Mouse (Mus musculus) A20 (cell line): ENCODE measurements around the gene Cdk5r2.
"Not testable (repeated sequence)": the region's sequence is repeated elsewhere in the genome, so short reads cannot be mapped to it uniquely, and the experiment has no call there.

Experiments
- DNase-seq: peaks from one replicate; pipeline ENCODE4 v3.0.0-alpha.2; 2011; ENCODE audit warnings: low read depth, low spot score

Cdk5r2 gene

GRCm38 (mm10) chr1:74854306-74855056 is at the start of gene Cdk5r2:
Gene Cdk5r2, plus strand, starts transcription at chr1:74854934.
- DNase-seq, result peak; percentile 84

- DNase-seq, result no peak
Measured at GRCm38 (mm10) chr1:74805340-74805835, 49.3 kb upstream of the Cdk5r2 start.

GRCm38 (mm10) chr1:74805843-74806242 is 48.9 kb upstream of the Cdk5r2 start:
- no peak for DNase-seq

- peak; percentile 87 for DNase-seq
Measured at GRCm38 (mm10) chr1:74806360-74807311, 48.1 kb upstream of the Cdk5r2 start.

GRCm38 (mm10) chr1:74807551-74808071 is 47.1 kb upstream of the Cdk5r2 start:
- no peak for DNase-seq

GRCm38 (mm10) chr1:74808078-74808477 is 46.7 kb upstream of the Cdk5r2 start:
- DNase-seq, result peak; percentile 91

GRCm38 (mm10) chr1:74809007-74809406 is 45.7 kb upstream of the Cdk5r2 start:
- DNase-seq, result no peak

- DNase-seq, result peak; percentile 50
Measured at GRCm38 (mm10) chr1:74814931-74815647, 39.6 kb upstream of the Cdk5r2 start.

GRCm38 (mm10) chr1:74815965-74816364 is 38.8 kb upstream of the Cdk5r2 start:
- not testable (repeated sequence) for DNase-seq

GRCm38 (mm10) chr1:74816612-74817199 is 38.0 kb upstream of the Cdk5r2 start:
- peak; percentile 96 for DNase-seq

GRCm38 (mm10) chr1:74817219-74817618 is 37.5 kb upstream of the Cdk5r2 start:
- no peak for DNase-seq

- no peak for DNase-seq
Measured at GRCm38 (mm10) chr1:74818509-74818908, 36.2 kb upstream of the Cdk5r2 start.

- DNase-seq, result not testable (repeated sequence)
Measured at GRCm38 (mm10) chr1:74823598-74823997, 31.1 kb upstream of the Cdk5r2 start.

- no peak for DNase-seq
Measured at GRCm38 (mm10) chr1:74824518-74825302, 30.0 kb upstream of the Cdk5r2 start.

GRCm38 (mm10) chr1:74830061-74830460 is 24.7 kb upstream of the Cdk5r2 start:
- no peak for DNase-seq

- no peak for DNase-seq
Measured at GRCm38 (mm10) chr1:74833255-74833654, 21.5 kb upstream of the Cdk5r2 start.

- DNase-seq, result no peak
Measured at GRCm38 (mm10) chr1:74843090-74843489, 11.6 kb upstream of the Cdk5r2 start.

- DNase-seq, result no peak
Measured at GRCm38 (mm10) chr1:74846341-74846740, 8.4 kb upstream of the Cdk5r2 start.

- DNase-seq, result no peak
Measured at GRCm38 (mm10) chr1:74848946-74849345, 5.8 kb upstream of the Cdk5r2 start.

GRCm38 (mm10) chr1:74850251-74850650 is 4.5 kb upstream of the Cdk5r2 start:
- DNase-seq, result no peak
